Mouse (Mus musculus) olfactory bulb, adult 2 months (tissue): ENCODE data around the gene Cyp11a1. TPM values are rescaled to one million over a fixed set of nuclear protein-coding genes. Genes with fewer than 3 reads are reported as not detected.

Experiments
- H3K27ac ChIP-seq: fragments of 200-500 bp; 2 replicates; pipeline ENCODE4 v1.5.1; 2012; ENCODE audit warnings: low read depth, low read length; ENCODE audit not compliant: insufficient read depth
- H3K4me1 ChIP-seq: fragments of 200-500 bp; 2 replicates; pipeline ENCODE4 v1.6.1; 2012; ENCODE audit warnings: low read length; ENCODE audit not compliant: control insufficient read depth, insufficient read depth
- H3K4me3 ChIP-seq: fragments of 200-500 bp; 2 replicates; pipeline ENCODE4 v1.5.1; 2012; ENCODE audit warnings: mild to moderate bottlenecking, low read depth, low read length, moderate library complexity; ENCODE audit not compliant: insufficient read depth
- CTCF ChIP-seq: fragments of 200-500 bp; IDR thresholded peaks from 2 replicates; pipeline ENCODE4 v1.5.1; 2012; ENCODE audit warnings: low read depth, mild to moderate bottlenecking, low read length, moderate library complexity; ENCODE audit not compliant: insufficient read depth
- POLR2A ChIP-seq: fragments of 200-500 bp; IDR thresholded peaks from 2 replicates; pipeline ENCODE4 v1.6.1; 2012; ENCODE audit warnings: mild to moderate bottlenecking, low read depth, low read length, moderate library complexity; ENCODE audit not compliant: insufficient read depth
- WGBS: fragments of 180-500 bp; shearing (Covaris S2); methylation state at CpG from one replicate; pipeline ENCODE4 v1.1.7; 2018; 5-methylcytosine and 5-hydroxymethylcytosine counted together
- polyA plus RNA-seq: library from polyadenylated mRNA; stranded (reverse); fragments of >200 nt; gene quantifications from 2 replicates; pipeline ENCODE4 v1.2.4, GENCODE M21; 2012; ENCODE audit warnings: low replicate concordance; ENCODE audit not compliant: missing spikeins, insufficient read depth, insufficient read length

The Cyp11a1 gene
- polyA plus RNA-seq, 1 experiment: not detected

DNA sequence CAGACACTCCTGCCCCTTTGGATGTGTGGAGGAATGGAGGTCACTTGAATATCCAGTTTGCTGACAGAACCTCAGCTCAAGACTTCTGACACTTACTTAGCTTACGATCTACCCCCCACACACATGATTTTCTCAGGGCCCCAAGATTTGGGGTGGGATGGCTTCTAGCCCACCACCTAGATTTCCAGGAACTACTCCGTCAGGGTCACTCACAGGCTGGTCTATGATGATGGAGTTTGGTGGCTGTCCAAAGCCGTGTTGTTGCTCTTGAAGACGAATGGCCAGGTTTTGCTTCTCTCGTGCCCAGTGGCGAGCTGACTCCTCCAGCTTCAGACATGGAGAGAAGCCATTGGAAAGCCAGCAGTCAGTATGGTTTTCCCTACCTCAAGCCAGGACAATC lies 23.4 kb downstream of the Cyp11a1 start:
- TF ChIP-seq POLR2A (no peak), CTCF (no peak)
- Histone ChIP-seq H3K4me3 (no peak overlapping the region), H3K4me1 (peaks cover 14% of the 10 kb centered on the region), H3K27ac (no peak overlapping the region)
- WGBS: 94% methylated on average over 6 of the region's 6 CpGs

DNA sequence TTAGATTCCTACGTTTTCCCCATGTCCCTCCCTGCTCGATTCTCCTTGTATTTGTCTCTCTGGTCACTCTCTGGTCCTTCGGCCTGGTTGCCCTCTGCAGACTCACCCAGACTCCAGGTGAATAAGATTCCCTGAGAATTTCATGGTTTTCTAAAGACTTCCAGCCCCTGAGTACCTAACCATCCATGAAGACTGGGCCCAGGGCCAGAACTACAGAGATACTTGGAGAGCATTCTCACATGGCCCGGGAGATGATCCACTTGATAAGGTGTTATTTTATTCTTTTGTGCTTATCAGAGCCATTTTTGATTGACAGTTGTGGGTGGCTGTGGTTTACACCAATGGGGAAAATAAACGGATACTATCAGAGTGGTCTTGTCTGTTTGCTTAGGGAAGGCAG lies 25.7 kb downstream of the Cyp11a1 start:
- Histone ChIP-seq H3K4me1 (peaks cover 26% of the 10 kb centered on the region), H3K4me3 (no peak overlapping the region), H3K27ac (no peak overlapping the region)
- WGBS: 74% methylated on average over 5 of the region's 5 CpGs
- no peak for TF ChIP-seq POLR2A
- no peak for TF ChIP-seq CTCF

DNA sequence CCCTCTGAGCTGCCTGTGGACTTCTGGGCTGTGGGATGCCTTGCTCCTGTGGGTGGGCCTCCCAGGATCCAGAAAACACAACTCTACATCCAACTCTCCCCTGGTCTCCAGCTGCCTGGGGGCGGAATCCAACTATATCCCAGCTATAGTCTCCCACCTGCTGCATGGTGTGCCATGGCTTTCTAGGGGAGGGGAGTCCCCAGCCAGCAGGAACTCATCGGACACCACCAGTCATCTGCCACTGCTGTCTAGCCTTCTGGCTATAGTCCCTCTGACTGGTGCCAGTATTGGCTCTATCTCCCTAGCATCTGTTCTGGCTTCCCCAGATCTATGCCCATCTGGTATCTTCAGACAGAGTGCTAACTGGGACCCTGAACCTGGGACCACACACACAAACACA lies 29.3 kb downstream of the Cyp11a1 start:
- TF ChIP-seq POLR2A: no peak
- TF ChIP-seq CTCF: no peak
- Histone ChIP-seq H3K4me3 (no peak overlapping the region), H3K27ac (no peak overlapping the region), H3K4me1 (peaks cover 19% of the 10 kb centered on the region)
- WGBS: 61% methylated on average over 2 of the region's 2 CpGs

DNA sequence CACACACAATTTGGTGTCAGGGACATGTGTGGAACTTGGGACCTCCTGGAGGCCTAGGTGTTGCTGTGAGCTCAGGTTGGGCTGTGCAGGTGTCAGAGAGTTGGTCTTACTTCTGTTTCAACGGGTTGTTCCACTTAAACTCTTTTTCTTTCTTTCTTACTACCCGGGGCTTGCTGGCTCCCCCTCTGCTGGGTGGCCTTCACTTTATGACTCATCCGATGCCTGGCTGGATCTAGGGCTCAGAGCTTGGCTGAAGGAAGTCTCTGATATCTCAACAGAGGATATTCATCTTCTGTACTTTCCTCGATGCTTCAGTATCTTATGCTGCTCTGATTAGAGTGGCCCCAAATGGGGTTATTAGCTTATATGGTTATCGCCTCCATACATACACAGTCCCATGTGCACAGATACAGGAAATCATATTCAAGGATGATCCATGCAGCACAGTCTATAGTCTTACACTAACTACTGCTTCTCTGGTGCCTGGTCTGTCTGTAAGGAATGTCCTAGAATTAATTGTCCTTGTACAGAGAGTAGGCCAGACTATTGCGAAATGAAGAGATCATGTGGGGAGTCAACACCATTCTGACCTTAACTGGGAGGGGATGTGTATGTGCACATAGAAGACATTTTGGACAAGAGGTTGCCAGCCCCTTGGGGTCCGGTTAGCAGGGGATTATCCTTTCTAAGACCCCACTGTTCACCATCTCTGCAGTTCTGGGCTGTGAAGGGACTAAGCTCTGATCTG lies 29.9 kb downstream of the Cyp11a1 start:
- Histone ChIP-seq H3K4me1 (peaks cover 21% of the 10 kb centered on the region), H3K27ac (no peak overlapping the region), H3K4me3 (no peak overlapping the region)
- WGBS: 54% methylated on average over 7 of the region's 7 CpGs
- TF ChIP-seq POLR2A: no peak
- no peak for TF ChIP-seq CTCF

DNA sequence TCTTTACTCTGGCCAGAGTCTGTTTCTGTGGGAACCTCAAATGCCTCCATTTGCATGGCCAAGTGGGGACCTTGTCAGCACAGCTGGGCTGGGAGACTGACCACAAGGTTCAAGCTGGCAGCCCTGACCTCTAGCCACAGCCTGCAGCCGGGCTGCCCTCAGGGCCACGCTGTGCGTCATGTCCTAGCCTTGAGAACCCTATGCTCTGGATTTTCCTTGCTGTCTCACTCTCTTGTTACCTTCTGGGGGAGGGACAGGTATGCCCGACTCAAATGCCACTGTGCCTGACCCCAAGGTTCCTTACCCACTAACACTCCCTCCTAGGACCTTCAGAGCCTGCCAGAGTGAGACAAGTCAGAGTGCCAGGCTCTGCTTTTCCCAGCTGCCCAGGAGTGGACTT lies 30.8 kb downstream of the Cyp11a1 start:
- Histone ChIP-seq H3K4me1 (peaks cover 29% of the 10 kb centered on the region), H3K27ac (no peak overlapping the region), H3K4me3 (no peak overlapping the region)
- WGBS: 95% methylated on average over 4 of the region's 4 CpGs
- no peak for TF ChIP-seq POLR2A
- TF ChIP-seq CTCF: no peak

DNA sequence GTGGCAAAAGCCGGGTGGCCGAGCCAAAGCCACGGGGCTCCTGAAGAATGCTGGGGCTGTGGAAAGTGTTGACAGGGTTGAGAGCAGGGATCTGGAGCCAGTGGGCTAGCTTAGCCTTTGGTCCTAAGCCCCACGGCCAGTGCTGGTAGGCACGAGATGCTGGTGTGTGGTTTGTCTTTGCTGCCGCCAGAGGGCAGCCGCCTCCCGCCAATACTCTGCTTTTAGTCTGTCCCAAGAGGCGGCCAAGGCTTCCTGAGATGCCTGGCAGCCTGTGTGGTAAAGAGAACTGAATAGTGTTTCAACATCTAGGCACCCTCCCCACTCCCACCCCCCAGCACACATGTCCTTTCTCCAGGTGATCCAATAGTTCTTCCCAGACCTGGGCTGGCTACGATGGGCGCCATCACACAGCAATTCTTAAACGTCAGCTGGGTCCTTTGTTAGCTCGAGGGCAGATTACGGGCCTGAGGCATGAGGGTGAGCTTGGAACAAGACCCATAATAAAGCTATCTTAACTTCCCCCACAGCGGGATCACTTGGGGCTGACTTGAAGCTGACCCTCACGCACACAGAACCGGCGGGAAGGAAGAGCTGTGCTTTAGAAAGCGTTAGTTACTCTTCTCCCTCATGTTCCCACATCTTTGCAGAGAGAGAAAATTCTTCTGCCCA lies 32.4 kb downstream of the Cyp11a1 start:
- Histone ChIP-seq H3K4me3 (no peak overlapping the region), H3K27ac (no peak overlapping the region), H3K4me1 (peaks cover 35% of the 10 kb centered on the region)
- WGBS: 28% methylated on average over 19 of the region's 19 CpGs
- TF ChIP-seq CTCF (peak; percentile 97), POLR2A (no peak)

DNA sequence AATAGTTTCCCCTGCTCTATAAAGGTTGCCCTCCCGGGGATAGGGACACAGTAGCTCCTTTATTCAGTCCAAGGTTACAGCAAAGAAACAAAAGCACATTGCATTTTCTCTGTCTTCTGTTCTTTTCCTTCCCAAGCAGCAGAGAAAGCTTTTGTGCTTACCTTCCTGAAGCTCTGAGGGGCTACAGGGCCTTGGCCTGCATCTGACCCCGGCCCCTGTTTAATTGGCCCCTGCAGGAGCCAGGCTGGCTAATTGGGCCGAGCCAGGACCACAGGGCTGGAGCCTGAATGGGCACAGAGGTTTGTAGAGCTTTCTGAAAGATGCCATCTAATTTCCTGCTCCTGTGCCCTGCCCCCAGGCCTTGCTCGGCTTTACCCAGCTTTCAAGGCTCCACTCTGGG lies 34.8 kb downstream of the Cyp11a1 start:
- TF ChIP-seq CTCF (no peak), POLR2A (no peak)
- Histone ChIP-seq H3K27ac (no peak overlapping the region), H3K4me3 (no peak overlapping the region), H3K4me1 (peaks cover 38% of the 10 kb centered on the region)
- WGBS: 48% methylated on average over 4 of the region's 4 CpGs

DNA sequence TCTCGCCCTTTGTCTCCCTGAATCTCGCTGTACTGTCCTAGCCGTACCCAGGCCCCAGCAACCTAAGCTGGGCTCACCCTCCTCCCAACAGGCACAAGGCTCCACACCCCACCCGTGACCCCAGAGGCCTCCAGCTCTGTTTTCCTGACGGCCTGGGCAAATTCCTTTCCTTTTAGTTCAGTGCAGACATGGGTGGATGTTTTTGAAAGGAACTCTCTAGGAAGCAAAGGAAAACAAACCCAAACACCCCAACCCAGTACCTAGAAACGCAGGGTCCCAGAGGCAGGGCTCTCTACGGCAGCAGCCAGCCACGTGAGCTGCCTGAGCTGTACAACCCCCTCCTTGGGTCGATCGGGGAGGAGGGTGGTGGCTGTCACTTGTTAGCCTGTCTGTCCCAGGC lies 36.2 kb downstream of the Cyp11a1 start:
- Histone ChIP-seq H3K27ac (no peak overlapping the region), H3K4me1 (peaks cover 34% of the 10 kb centered on the region), H3K4me3 (no peak overlapping the region)
- TF ChIP-seq CTCF (no peak), POLR2A (no peak)
- WGBS: 61% methylated on average over 10 of the region's 10 CpGs

DNA sequence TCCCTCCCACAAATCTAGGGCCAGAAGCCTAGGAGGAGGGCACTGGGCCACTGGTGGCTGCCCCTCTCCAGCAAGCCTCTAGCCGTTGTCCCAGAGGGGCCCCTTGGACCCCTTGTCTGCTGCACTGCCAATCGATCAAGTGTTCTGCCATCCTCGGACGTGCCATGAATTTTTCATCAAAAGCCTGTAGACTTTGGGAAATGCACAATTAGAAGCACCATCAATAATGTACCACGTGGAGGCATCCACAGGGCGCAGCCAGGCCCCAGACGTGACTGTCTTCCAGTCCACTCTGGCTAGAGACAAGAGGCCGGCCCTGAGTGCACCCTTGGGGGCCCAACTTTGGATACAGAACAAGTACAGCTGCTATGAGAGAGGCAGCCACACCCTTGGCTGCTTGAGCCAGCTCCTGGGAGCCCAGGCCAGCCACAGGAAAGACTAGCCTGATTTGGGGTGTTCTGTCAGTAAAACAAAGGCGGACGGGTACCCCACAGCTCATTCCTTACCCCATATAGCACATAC lies 37.3 kb downstream of the Cyp11a1 start:
- WGBS: 79% methylated on average over 10 of the region's 10 CpGs
- peaks cover 39% of the 10 kb centered on the region for H3K4me1 ChIP-seq
- H3K27ac ChIP-seq: no peak overlapping the region
- TF ChIP-seq POLR2A (no peak), CTCF (no peak)
- no peak overlapping the region for H3K4me3 ChIP-seq

DNA sequence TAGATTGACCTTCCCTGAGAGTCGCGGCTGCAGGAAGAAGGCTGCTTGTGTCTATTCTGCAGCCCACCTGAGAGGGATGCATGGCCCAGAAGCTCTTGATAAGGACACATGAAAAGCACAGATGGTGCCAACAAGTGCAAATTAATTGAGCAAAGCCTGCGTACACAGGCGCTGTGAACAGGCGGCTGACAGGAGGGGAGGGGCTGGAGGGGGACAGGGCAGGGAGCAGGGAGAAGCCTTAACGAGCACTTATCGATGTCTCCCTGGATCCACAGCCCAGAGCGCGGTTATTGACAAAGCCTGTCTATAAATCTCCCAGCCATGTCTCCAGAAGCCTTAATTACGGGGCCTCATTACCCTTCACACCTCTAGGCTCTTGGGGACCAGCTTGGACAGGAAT lies 38.6 kb downstream of the Cyp11a1 start:
- Histone ChIP-seq H3K27ac (no peak overlapping the region), H3K4me3 (no peak overlapping the region), H3K4me1 (peaks cover 46% of the 10 kb centered on the region)
- TF ChIP-seq POLR2A: no peak
- no peak for TF ChIP-seq CTCF
- WGBS: 66% methylated on average over 10 of the region's 10 CpGs
